Mouse (Mus musculus) spleen, postnatal 14 days (tissue): ENCODE results near the gene Chrdl2.

Experiments
- DNase-seq, 2 experiments: peaks; one replicate each; pipeline ENCODE4 v3.0.0; 2021 to 2022; ENCODE audit warnings: low spot score in 2 of 2

Chrdl2 gene

DNA sequence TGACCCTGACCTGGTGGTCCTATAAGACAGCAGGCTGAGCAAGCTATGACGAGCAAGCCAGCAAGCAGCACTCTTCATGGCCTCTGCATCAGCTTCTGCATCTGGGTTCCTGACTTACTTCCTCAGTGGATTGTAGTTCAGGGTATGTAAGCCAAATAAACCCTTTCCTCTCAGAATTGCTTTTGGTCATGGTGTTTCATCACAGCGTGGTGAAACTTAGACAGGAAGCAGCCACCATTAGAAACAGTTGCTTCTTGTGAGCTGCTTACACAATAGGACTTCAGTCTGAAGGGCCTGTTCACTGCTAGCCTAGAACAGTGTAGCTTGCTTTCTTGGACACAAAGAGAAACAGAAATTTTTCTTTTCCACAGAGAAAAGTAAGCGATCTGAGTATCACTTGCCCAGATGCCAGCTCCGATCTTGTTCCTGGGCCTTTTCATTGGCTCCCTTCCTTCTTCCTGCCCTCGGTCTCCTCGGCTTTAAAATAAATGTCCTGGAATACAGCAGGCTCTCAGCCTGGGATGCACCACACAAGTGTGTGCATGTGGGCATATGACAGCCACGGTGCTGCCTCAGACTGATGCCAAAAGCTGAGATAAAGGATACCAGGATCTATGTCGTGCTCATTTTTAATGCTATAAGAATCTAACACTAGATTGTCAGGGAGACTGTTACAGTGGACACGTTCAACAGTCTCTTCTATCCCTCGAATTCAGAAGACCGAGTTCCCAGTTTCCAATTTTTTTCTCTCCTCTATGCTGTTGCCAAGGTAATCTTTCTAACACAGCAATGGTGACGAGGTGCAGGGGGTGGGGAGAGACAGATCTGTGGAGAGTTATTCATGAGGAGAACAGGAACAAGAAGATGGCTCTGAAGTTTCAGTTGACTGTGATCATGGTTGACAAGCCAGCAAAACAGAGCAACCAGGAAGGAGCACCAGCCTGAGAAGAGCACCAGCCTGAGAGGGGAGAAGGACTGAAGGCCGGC lies 23.4 kb upstream of the Chrdl2 start:
- DNase-seq, result no peak

DNA sequence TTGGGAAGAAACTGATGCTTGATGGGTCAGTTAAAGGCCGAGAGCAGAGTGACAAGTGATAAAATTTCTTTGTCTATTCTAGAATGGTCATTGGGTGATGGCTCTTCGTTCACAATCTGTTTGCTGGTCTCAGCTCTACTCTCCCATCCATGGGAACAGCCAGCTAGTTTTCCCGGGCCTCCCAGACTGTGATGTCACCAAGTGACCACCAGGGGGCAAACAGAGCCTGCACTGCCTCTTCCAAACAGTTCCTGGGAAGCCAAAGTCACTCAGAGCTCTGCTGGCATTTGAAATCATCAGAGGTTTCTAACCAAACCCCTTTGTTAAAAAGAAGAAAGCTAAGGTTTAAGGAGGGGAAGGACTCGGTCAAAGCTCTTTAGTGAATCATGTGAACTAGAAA lies 17.2 kb upstream of the Chrdl2 start:
- peak in 1 of 2 experiments; percentile 28 for DNase-seq

DNA sequence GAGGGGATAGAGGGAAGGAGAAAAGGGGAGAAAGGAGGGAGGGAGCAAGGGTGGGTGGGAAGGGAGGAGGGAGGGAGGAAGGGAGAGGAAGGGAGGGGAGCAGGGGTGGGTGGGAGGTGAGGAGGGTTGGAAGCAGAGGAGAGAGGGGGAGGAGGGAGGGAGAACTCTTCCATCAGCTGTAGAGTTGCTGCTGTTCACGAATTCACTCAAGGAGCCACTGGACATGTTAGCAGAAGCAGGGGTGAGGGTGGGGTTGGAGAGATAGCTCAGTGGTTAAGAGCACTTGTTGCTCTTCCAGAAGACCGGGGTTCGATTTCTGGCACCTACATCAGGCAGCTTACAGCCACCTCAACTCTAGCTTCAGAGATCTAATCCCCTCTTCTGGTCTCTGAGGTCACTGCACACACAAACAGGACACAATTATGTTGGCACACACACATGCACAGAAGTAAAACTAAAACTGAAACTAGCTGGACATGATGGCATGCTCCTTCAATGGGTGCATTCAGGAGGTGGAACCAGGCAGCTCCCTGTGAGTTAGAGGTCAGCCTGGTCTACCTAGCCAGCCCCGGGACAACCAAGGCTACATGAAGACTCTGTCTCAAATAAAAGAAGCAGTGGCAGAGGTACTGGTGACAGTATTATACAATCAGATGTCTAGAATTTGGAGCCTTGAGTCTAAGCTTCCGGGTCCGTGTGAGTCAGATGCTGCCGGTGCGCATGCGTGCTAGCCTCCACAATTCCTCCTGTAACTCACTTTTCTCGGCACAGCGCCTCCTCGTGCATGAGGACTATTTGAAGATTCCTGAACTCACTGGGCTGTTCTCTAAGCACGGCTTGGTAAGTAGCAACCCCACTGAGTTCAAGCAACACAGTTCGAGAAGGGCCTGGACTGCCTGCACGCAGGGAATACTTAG lies 15.9 kb upstream of the Chrdl2 start:
- no peak for DNase-seq

DNA sequence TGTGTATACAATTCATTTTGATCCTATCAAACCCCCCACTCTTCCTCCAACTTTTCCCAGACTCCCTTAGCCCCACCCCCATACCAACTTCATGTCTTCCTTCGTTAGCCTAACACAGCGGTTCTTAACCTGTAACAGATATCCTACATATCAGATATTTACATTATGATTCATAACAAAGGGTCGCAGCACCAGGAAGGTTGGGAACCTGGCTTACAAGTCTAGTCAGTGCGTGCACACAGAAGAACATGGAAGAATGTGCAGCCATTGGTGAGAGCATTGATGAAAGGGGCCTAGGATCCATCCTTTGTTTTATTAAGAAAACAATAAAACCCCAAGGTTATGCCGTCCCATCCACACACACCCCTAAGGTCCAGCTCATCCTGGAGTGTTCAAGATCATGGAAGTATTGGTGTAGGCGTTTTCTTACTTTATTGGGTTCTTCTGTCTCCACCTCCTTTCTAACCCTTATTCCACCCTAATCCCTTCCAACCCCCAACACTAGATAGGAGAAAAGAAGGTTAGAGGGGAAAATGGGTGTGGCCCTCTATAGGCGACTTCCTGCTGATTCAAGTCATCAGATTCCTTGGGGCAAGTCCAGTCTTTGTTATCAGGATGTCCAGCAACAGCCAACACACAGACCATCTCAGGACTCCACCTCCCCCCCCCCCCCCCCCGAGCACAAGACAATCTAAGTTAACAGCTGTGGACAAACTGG lies 14.8 kb upstream of the Chrdl2 start:
- no peak for DNase-seq

DNA sequence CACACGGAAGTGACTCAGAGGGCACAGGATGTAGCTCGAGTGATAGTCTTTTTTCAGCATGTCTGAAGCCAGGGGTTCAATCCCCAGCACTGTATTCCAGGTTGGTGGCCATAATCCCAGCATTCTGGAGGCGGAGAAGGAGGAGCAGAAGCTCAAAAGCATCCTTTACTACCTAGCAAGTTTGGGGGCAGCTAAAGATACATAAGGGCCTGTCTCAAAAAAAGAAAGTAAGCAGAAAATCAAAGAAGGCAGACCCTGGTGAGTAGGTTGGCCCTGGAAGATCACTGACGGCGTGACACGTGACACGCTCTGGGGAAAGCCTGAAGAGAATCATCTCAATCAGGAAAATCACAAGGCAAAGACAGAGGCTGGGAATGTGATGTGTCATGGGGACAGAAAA lies 12.8 kb upstream of the Chrdl2 start:
- no peak for DNase-seq

DNA sequence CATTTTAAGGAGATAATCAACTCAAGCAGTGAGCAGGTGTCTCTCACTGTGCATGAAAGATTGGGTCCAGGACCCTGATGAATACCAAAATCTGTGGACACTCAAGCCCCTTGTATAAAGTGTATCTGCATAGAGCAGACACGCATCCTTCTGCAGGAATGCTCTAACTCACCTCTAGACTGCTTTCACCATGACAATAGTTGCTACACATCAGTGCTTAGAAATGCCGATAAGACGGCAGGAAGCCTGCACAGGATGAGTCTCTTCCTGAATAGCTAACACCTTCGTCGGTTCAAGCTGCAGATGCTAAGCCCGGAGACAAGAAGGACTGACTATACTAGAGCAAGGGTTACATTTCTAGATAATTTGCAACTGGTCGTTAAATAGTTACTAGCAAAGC lies 10.8 kb upstream of the Chrdl2 start:
- no peak for DNase-seq

DNA sequence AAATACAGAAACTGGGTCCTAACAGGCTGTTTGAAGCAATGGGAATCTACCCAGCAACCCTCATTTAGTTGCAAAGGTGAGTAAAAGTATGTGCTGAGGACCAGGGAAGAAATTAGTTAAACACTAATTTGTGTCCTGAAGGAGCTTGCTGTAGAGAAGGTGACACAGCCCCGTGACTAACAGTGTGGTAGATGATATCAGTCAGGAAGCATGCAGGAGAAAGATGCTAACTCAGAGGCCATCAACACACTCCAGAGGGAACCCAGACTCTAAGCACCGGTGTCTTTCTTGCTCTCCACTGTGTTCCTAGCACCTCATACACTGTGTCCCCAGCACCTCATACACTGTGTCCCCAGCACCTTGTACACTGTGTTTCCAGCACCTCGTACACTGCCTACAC lies 7.3 kb upstream of the Chrdl2 start:
- DNase-seq, result no peak

DNA sequence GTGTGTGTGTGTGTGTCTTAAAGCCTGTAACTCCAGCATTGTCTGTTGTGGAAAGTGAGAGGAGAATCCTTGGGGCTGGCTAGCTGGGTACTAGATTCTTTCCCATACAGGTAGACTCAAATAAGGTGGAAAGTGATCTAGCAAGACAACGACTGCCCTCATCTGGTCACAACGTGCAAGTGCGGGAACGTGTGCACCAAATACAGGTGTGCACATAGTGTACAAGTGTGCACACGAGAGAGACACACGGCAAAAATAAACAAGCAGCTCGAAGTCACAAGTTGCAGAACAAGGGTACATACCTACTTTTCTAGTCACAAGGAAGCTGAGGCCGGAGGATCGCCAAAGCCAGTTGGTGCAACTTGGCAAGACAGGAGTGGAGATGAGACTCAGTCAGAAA lies 2.2 kb upstream of the Chrdl2 start:
- no peak for DNase-seq

DNA sequence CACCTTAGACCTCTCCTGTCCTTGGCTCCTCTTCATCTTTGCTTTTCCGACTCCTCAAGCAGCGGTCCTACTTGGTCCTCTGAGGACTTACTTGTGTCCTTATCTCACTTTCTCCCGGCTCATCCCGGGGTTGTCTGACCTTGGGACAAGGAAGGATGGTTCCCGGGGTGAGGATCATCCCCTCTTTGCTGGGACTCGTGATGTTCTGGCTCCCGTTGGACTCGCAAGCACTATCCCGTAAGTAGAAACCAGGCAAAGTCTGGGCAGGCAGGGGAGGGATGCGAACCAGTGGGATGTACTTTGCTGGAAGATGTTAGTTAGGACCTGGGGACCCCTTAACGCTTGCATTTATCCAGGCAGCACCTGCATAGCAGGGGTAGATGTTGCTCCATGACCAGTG lies 439 bp downstream of the Chrdl2 start:
- DNase-seq, result no peak

DNA sequence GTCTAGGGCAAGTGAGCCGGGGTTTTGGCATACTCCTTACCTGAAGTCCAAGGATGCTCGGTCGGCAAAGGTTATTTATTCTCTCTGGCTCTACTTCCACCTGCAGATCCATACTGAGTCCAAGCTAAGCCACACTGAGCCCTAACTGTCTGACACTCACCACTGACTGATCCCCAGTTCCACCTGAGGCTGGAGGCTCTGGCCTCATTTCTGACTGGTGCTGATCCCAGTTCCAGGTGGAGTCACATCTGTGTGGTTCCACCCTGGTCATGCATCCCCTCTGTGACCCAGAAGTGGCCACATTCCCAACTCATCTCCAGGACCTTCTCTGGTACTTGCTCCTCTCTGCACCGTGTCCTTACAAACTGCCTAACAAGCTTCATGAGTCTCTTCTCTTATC lies 2.8 kb downstream of the Chrdl2 start:
- DNase-seq, result no peak

DNA sequence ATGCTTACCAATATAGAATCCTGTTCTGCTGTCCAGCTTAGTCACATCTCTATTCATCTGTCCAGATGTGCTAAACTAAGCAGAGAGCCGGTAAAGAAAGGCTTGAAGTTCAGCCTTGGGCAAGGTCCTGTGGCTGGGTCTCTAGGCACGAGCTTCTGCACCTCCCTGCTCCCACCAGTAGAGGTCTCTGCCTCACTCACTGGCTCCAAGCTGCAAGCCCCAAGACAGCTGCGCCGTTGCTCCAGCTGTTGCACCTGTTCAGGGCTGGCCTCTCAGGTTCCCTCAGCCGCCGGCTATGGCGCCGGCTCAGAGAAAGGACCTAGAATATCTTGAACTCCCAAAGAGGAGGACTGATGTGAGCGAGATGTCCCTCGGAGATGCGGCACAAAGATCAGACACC lies 3.7 kb downstream of the Chrdl2 start:
- peak in 1 of 2 experiments; percentile 34 for DNase-seq

DNA sequence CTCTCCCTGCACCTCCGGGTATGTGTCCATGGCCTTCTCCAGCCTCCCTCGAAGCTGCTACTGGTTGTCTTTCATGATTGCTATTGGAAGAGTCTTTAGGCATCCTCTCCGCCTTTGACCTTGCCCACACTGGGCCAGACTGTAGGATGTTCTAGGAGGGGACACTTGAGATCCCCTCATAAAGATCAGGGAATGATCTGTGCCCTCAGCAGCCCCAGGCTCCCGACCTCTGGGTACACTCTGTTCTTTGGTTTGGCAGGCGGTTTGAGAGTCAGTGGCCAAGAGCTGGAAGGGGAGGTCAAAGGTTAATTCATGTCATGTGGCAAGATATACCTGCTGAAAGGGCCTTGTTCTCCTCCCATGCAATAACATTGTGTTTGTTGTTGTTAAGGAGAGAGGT lies 4.7 kb downstream of the Chrdl2 start:
- DNase-seq, result no peak

DNA sequence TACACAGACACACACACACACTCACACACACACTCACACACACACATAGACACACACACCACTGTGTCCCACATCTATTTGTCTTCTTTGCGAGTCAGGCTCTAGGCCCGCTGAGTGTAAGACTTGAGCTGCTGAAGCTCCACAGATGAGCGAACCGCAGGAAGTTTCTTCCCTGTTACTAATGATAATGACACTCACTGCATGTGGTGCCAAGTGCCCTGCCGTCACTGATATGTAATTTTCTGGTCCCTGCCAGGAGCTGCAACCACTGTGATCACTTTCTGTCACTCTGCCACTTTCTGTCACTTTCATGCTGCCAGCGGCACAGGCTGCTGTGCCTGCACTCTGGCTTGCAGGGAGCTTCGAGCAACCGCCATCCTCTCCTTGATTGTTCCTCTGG lies 6.1 kb downstream of the Chrdl2 start:
- DNase-seq, result no peak

DNA sequence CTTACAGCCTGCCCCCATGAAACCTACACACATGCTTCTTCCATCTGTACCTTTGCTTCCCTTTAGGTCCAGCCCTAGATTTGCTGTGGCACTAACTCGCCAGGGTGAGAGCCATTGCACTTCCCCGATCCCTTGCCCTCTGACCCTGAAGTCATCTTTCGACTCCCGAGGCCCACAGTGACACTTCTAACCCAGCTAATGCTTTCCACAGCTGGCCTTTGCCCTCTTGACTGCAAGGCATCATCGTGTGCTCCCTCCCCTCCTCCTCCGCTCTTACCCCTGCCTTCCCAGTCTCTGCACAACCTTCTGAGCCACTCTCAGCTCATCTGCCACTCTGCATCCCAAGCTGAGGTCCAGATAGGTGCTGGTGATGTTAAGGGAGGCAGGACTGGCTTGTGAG lies 6.5 kb downstream of the Chrdl2 start:
- DNase-seq, result no peak

DNA sequence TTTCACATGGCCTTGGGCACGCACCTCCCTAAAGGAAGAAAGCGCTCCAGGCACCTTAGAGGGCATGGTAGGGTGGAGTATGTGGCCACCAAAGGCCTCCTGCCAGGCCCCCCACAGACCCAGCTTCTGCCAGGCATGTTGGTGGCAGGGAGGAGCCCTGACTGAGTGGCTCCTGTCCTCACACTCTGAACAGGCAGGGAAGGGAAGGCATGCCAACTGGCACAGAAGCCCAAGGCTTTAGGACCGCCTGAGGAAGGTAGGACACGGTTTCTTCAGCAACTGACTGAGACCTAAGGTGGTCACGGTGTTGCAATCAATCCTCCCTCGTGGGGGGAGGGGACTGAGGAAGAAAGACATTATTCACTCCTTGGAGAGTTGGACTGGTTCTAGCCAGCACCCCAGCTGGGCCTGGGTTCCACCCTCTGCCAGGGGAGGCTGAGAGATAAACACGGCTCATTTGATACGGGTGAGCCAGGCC lies 8.2 kb downstream of the Chrdl2 start:
- DNase-seq, result no peak

DNA sequence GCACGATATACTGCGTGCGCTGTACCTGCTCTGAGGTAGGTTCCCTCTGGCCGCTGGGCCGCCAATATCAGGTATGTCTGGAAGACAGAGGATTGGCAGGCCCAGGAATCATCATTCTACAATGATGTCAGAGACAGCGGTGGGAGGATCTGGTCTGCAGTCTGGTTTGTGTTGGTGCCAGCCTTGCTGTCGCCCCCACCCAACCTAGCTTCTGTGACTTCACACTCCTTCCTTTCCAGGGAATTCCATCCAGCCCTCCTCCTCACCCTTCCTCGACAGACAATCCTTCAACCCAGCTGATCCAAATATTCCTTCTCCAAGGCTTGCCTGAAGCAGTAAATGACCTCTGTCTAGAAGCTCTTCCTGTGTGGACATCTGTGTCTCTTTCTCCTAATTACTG lies 11.1 kb downstream of the Chrdl2 start:
- DNase-seq, result no peak

DNA sequence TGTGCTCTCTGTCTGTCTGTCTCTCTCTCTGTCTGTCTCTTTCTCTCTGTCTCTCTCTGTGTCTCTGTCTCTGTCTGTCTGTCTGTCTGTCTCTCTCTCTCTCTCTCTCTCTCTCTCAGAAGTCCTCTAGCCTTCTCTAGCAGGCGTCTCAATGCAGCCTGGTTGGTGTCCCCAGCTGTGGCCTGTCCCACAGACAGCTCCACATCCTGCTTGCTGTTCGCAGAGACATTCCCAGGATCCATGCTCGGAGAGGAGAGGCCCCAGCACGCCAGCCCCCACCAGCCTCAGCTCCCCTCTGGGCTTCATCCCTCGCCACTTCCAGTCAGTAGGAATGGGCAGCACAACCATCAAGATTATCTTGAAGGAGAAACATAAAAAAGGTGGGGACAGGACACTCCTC lies 21.4 kb downstream of the Chrdl2 start:
- no peak for DNase-seq

DNA sequence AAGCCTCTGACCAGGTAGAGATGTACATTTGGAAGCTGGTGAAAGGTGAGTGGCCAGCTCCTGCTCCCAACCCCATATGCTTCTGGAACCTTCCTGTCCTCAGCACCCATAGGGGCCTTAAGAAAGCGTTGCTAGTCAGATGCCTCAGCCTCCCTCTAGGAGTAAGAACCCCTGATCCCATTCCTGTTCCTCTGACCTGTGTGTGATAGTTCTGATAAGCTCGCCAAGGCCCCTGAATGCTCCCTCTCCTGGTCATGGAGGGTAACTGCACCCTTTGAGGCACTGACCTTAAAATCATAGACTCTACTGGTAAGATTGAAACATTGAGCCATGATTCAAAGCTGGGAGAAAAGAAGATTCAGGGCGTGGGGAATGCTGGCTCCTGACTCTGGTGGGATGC lies 23.3 kb downstream of the Chrdl2 start:
- peak in 1 of 2 experiments; percentile 10 for DNase-seq

DNA sequence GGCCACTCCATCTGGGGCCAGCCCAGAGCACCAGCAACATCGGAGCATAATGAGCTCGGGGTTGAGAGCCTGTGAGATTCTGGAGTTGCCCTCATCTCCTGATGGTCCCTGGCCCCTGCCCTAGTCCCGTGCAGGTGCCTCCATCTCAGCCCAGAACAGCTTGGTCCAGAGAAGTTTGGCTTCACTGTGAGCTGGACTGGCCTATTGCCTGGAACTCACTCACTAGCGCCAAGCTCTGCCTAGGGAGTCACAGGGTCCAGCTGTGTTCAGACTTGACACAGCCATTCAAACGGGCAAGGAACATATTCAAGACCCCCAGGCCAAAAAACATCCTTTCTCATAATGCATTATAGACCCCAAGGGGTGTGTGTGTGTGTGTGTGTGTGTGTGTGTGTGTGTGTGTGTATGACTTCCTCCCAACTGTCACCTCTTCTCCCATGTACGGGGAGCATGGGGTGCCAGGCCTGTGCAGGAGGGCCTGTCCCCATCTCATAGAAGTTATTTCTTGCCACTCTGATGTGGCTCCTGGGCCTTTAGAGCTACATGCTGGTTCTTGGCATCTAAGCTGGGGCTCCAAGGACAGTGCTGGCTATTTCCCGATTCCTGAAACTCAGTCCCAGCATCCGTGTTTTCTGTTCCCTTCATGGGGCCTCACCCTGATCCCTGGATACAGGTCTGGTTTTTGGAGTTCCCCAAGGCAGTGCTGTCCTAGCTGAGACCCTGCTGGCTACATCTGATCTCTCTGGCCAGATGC lies 25.2 kb downstream of the Chrdl2 start:
- DNase-seq, result no peak

DNA sequence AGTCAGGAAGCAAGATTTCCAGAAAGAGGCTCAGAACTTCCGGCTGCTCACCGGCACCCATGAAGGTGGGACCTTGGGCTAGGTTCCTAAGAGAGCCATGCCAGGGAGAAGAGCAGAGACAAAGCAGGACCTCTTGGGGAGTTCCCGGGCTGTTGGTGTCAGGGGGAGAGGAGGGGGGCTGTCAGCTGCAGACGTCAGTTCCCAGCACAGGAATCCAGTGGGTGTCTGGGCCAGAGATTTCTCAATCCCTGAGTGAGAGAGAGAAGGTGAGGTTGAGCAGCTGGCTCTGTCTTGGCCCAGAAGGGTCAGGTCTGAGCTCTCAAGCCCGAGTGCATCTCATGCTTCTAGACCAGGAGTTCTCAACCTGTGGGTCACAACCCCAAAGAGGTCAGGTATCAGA lies 27.7 kb downstream of the Chrdl2 start:
- DNase-seq, result no peak

DNA sequence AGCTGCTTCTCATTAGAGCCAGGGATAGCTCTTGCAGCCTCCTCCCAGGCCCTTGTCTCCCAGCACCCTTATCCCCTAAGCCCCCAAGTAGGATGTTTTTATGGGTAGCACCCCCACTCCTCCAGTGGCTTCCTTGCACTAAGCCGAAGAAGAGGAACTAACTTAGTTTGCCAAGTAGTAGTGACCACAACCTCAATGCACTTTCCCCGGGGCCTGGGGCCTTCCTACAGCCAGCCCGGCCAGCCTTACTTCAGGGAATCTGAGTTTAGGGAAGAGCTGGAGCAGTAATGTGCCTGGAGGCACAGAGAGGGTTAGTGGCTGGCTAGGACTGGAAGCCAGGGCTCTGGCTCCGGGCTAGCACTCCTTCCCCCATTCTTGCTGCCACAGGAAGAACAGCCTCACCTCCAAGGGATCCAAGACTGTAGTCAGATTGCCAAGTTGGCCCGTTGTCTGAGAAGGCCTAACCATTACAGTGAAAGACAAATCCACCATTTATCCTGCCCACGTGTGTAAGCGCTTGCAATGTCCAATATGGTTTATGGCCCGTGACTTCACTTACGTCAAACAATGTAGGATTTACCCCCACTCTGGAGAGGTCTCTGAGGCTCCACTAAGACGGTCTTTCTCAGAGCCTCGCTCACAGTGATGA lies 29.0 kb downstream of the Chrdl2 start:
- no peak for DNase-seq
